Mouse (Mus musculus) G1E (cell line): ENCODE results near the gene Trak2. TPM values are rescaled to one million over a fixed set of nuclear protein-coding genes. Genes with fewer than 3 reads are reported as not detected.
"Not testable (repeated sequence)": the region's sequence is repeated elsewhere in the genome, so short reads cannot be mapped to it uniquely, and the experiment has no call there.

ENCODE experiments used
- ATAC-seq: 2 replicates; pipeline ENCODE4 v1.8.0; 2016; ENCODE audit warnings: mild to moderate bottlenecking; ENCODE audit not compliant: insufficient number of reproducible peaks, poor library complexity, low FRiP score, severe bottlenecking; ENCODE audit errors: extremely low read depth
- DNase-seq: peaks from one replicate; pipeline ENCODE4 v3.0.0; 2012; ENCODE audit warnings: low spot score
- H3K27me3 ChIP-seq: 2 replicates; pipeline ENCODE4 v1.6.1; 2012; ENCODE audit warnings: mild to moderate bottlenecking, low read length, inconsistent platforms; ENCODE audit not compliant: insufficient read depth
- H3K36me3 ChIP-seq: replicated peaks from 2 replicates; pipeline ENCODE3; 2012; ENCODE audit warnings: mild to moderate bottlenecking, inconsistent platforms
- H3K4me1 ChIP-seq: 2 replicates; pipeline ENCODE4 v1.6.1; 2012; ENCODE audit warnings: low read depth, low read length, inconsistent platforms, mixed read lengths; ENCODE audit not compliant: insufficient read depth
- H3K4me3 ChIP-seq: 2 replicates; pipeline ENCODE4 v1.5.1; 2012; ENCODE audit warnings: low read depth, mild to moderate bottlenecking, inconsistent platforms, low read length, moderate library complexity, mixed read lengths
- H3K9me3 ChIP-seq: replicated peaks from 2 replicates; pipeline ENCODE4 v1.6.1; 2012; ENCODE audit warnings: inconsistent platforms
- CTCF ChIP-seq: IDR thresholded peaks from 2 replicates; pipeline ENCODE4 v1.5.1; 2012; ENCODE audit warnings: low read depth, low read length, inconsistent platforms, mixed read lengths
- GATA1 ChIP-seq: IDR thresholded peaks from 2 replicates; pipeline ENCODE4 v1.6.1; 2012; ENCODE audit warnings: borderline replicate concordance, low read length, inconsistent platforms, mixed read lengths
- GATA2 ChIP-seq: IDR thresholded peaks from 2 replicates; pipeline ENCODE4 v1.6.1; 2012; ENCODE audit warnings: low read depth, low read length, inconsistent platforms, borderline replicate concordance
- POLR2AphosphoS5 ChIP-seq: IDR thresholded peaks from 2 replicates; pipeline ENCODE4 v1.6.1; 2012; ENCODE audit warnings: low read depth, low read length, inconsistent platforms; ENCODE audit not compliant: insufficient replicate concordance
- TAL1 ChIP-seq: conservative IDR thresholded peaks from 2 replicates; pipeline ENCODE4 v1.6.1; 2012; ENCODE audit warnings: low read depth, low read length, inconsistent platforms, mixed read lengths
- polyA plus RNA-seq: library from polyadenylated mRNA; stranded (reverse); fragments of >175 nt; gene quantifications from 2 replicates; pipeline ENCODE4 v1.2.3, GENCODE M21; 2012
- total RNA-seq, 2 experiments: library from RNA; stranded (forward) in 1 of 2; stranded (reverse) in 1 of 2; fragments of 200-1000 nt in 1 of 2; fragments of >200 nt in 1 of 2; fragmentation: Nextera tagmentation in 1 of 2; gene quantifications; 2 replicates each; pipeline ENCODE4 v1.2.3; 2014 to 2017

The Trak2 gene
- total and polyA plus RNA-seq, 3 experiments = 59.9 to 143 (median 110) TPM

DNA sequence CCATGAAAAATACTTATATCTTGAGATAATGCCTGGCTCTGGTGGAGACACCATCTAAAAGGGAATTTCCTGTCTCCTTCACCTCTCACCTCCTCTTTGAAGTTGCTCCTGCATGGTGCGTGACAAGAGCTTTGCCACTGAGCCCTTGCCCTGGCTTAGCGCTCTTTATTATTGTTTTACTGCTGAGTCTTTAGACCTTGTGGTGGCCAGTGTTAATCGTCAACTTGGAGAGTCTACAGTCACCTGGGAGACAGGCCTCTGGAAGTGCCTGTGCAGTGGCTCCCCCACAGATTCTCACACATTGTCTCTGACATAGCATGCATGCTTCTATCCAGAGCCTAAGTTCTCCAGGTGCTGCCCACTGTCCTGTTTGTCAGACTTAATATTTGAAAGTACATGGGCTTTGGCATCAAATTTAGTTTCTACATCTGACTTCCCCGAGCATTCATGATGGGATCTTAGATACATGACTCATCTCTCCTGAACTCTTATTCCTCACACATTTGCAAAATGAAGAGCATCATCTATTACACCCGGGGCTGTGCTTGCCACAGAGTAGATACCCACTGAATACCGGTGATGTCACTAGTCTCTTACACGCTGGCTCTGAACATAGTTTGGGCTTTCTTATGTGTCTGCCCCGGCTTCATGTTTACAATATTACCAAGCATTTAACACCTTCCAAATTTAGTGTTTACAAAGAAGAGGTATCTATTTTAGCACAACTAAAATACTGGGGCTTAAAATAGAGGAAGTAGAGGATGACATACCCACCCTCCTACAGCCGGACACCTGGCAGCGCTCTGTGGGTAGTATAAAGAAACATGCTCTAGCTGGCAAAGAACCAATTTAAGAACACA, 36.3 kb downstream of the Trak2 start:
- Histone ChIP-seq H3K36me3 (peaks cover 30% of the 10 kb centered on the region), H3K4me1 (peaks cover 13% of the 10 kb centered on the region), H3K4me3 (no peak overlapping the region), H3K9me3 (no peaks in the 10 kb centered on the region), H3K27me3 (no peaks in the 10 kb centered on the region)
- ATAC-seq (no peak), DNase-seq (no peak)
- TF ChIP-seq GATA1 (no peak), GATA2 (no peak), CTCF (no peak), POLR2AphosphoS5 (no peak), TAL1 (no peak)

- DNase-seq (no peak), ATAC-seq (no peak)
- H3K36me3 ChIP-seq = peaks cover 51% of the 10 kb centered on the region
- no peak overlapping the region for H3K4me3 ChIP-seq
- H3K9me3 ChIP-seq = no peaks in the 10 kb centered on the region
- no peaks in the 10 kb centered on the region for H3K27me3 ChIP-seq
- H3K4me1 ChIP-seq = no peaks in the 10 kb centered on the region
- no peak for TF ChIP-seq GATA2
- TF ChIP-seq GATA1 = no peak
Observed at GRCm38 (mm10) chr1:58926664-58927063, 46.6 kb downstream of the Trak2 start.

- Histone ChIP-seq H3K4me1 (no peaks in the 10 kb centered on the region), H3K27me3 (no peaks in the 10 kb centered on the region), H3K36me3 (peaks cover 96% of the 10 kb centered on the region), H3K9me3 (no peaks in the 10 kb centered on the region), H3K4me3 (no peak overlapping the region)
- no peak for ATAC-seq
- no peak for TF ChIP-seq CTCF
- no peak for TF ChIP-seq TAL1
- no peak for TF ChIP-seq GATA2
- TF ChIP-seq GATA1 = no peak
- TF ChIP-seq POLR2AphosphoS5 = no peak
- DNase-seq = no peak
Observed at GRCm38 (mm10) chr1:58917566-58917965, 55.7 kb downstream of the Trak2 start.

DNA sequence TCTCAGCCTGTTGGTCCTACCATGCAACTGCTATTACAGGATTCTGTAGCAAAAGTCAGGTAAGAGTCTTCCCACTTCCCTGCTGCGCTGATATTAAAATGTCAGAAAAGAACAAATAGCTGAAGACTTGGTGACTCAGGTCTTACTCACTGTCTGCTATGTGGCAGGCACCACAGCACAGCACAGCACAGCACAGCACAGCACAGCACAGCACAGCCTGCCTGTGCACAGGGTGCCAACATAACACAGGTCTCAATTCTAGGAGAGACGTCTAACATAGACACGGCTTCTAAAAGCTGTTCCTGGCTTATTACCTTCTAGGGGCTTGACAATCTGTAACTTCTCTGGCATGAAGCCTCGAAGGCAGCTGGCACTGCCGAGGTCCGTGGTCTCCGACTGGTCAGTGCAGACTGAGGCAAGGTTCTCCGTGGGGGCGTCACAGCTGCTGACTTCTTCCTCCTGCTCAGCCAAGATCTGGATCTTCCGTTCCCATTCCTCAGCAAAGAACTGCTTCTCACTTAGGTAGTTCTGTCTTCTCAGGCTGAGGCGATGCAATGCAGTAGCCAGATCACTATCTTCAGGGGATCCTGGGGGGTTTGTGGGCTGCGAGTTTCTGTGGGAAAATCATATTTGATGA, 63.5 kb downstream of the Trak2 start:
- ATAC-seq (no peak), DNase-seq (no peak)
- Histone ChIP-seq H3K27me3 (no peaks in the 10 kb centered on the region), H3K36me3 (peaks cover 94% of the 10 kb centered on the region), H3K4me1 (no peaks in the 10 kb centered on the region), H3K9me3 (no peaks in the 10 kb centered on the region), H3K4me3 (no peak overlapping the region)
- TF ChIP-seq GATA1 (no peak), TAL1 (no peak), POLR2AphosphoS5 (no peak), CTCF (no peak), GATA2 (no peak)

GRCm38 (mm10) chr1:58903681-58904080, 69.5 kb downstream of the Trak2 start:
- no peak overlapping the region for H3K4me3 ChIP-seq
- H3K4me1 ChIP-seq = no peaks in the 10 kb centered on the region; the same call in 1 of the 2 replicates
- H3K36me3 ChIP-seq = peaks cover 74% of the 10 kb centered on the region
- TF ChIP-seq GATA2 (no peak), CTCF (no peak), GATA1 (no peak), TAL1 (no peak), POLR2AphosphoS5 (no peak)
- no peaks in the 10 kb centered on the region for H3K27me3 ChIP-seq
- ATAC-seq = no peak
- no peak for DNase-seq
- no peaks in the 10 kb centered on the region for H3K9me3 ChIP-seq

GRCm38 (mm10) chr1:58897561-58897960, 75.7 kb downstream of the Trak2 start:
- not testable (repeated sequence) for H3K4me1 ChIP-seq, H3K27me3 ChIP-seq, DNase-seq, ATAC-seq, H3K4me3 ChIP-seq, H3K9me3 ChIP-seq
- H3K36me3 ChIP-seq = peaks cover 24% of the 10 kb centered on the region

GRCm38 (mm10) chr1:58892386-58892785, 80.8 kb downstream of the Trak2 start:
- H3K4me3 ChIP-seq, DNase-seq, H3K36me3 ChIP-seq, H3K9me3 ChIP-seq, H3K27me3 ChIP-seq, ATAC-seq, H3K4me1 ChIP-seq: not testable (repeated sequence)

DNA sequence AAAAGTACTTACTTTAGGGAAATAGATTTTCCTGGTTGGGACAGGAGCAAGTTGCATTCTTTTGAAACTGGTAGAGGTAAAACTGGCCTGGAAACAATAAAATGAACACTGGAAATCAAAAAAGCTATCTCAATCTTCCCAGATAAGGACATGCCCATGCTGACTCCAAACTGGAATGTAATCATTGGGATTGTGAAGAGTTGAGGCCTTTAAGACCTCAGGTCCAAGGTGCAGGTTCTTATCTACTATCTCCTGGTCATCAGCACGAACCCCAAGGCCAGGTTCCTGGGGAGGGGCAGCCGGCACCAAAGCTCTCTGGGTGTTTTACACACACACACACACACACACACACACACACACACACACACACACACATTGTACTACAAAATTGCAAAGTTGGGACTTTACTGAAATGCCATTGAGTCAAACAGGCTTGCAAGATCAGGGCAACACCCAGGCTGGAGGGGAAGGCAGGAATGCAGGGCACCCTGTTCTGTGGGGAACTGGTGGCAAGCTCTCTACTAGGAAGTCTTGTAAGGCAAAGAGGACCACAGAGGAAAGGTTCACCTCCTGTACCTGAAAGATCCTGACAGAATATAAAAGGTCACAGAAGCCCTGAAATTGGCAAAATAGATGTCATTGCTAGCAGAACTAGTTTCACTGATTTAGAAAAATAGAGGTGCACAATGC, 81.6 kb downstream of the Trak2 start:
- H3K27me3 ChIP-seq, DNase-seq, H3K4me3 ChIP-seq, H3K9me3 ChIP-seq, ATAC-seq, H3K36me3 ChIP-seq, H3K4me1 ChIP-seq: not testable (repeated sequence)

- H3K4me1 ChIP-seq, H3K27me3 ChIP-seq, H3K4me3 ChIP-seq, ATAC-seq, H3K9me3 ChIP-seq, DNase-seq, H3K36me3 ChIP-seq: not testable (repeated sequence)
Observed at GRCm38 (mm10) chr1:58890697-58891290, 82.4 kb downstream of the Trak2 start.
